Mouse (Mus musculus) limb, embryonic 11.5 days (tissue): Measurements from ENCODE around the gene Gpam. TPM values are rescaled to one million over a fixed set of nuclear protein-coding genes. Genes with fewer than 3 reads are reported as not detected.

Experiments
- ATAC-seq: fragments of 200-750 bp; cut with Nextera tagmentation; 2 replicates; pipeline ENCODE4 v1.8.0; 2017; ENCODE audit warnings: low read depth; ENCODE audit not compliant: insufficient number of reproducible peaks, low FRiP score, low TSS enrichment
- DNase-seq: peaks from one replicate; pipeline ENCODE4 v3.0.0-alpha.2; 2015; ENCODE audit warnings: low spot score
- H3K27ac ChIP-seq: fragments of 300-500 bp; sonication (generic); replicated peaks from 2 replicates; pipeline ENCODE4 v1.5.1; 2014; ENCODE audit warnings: low read depth, mild to moderate bottlenecking, low read length
- H3K27me3 ChIP-seq: fragments of 300-500 bp; sonication (generic); 2 replicates; pipeline ENCODE4 v1.6.1; 2014; ENCODE audit warnings: mild to moderate bottlenecking, low read length, mixed read lengths; ENCODE audit not compliant: control insufficient read depth, insufficient read depth
- H3K36me3 ChIP-seq: fragments of 300-500 bp; sonication (generic); 2 replicates; pipeline ENCODE4 v1.6.1; 2014; ENCODE audit warnings: mild to moderate bottlenecking, low read length, moderate library complexity, mixed read lengths; ENCODE audit not compliant: control insufficient read depth, insufficient read depth
- H3K4me1 ChIP-seq: fragments of 300-500 bp; sonication (generic); 2 replicates; pipeline ENCODE4 v1.6.1; 2014; ENCODE audit warnings: low read length, mixed read lengths; ENCODE audit not compliant: control insufficient read depth, insufficient read depth
- H3K4me2 ChIP-seq: fragments of 300-500 bp; sonication (generic); 2 replicates; pipeline ENCODE4 v1.6.1; 2014; ENCODE audit warnings: low read depth, mild to moderate bottlenecking, moderate library complexity; ENCODE audit not compliant: severe bottlenecking
- H3K4me3 ChIP-seq: fragments of 300-500 bp; sonication (generic); 2 replicates; pipeline ENCODE4 v1.5.1; 2014; ENCODE audit warnings: low read depth, low read length
- H3K9ac ChIP-seq: fragments of 300-500 bp; sonication (generic); 2 replicates; pipeline ENCODE4 v1.6.1; 2014; ENCODE audit warnings: mild to moderate bottlenecking, low read length
- H3K9me3 ChIP-seq: fragments of 300-500 bp; sonication (generic); 2 replicates; pipeline ENCODE4 v1.6.1; 2016; ENCODE audit warnings: low read length; ENCODE audit not compliant: control insufficient read depth
- WGBS: fragments of 180-500 bp; shearing (Covaris S2); extraction: QIAGEN DNeasy Blood & Tissue Kit; methylation state at CpG from one replicate; pipeline ENCODE4 v1.1.7; 2014; 5-methylcytosine and 5-hydroxymethylcytosine counted together
- polyA plus RNA-seq: library from polyadenylated mRNA; unstranded; fragments of >200 nt; fragmentation: Nextera tagmentation; extraction: Ambion mirVana; gene quantifications from 2 replicates; pipeline ENCODE4 v1.2.1, GENCODE M21; 2014

The Gpam gene
- polyA plus RNA-seq, 1 experiment from 2014 or later: 14.4 TPM

GRCm38 (mm10) chr19:55084971-55085856 is 41.8 kb downstream of the Gpam start:
- Histone ChIP-seq H3K4me2 (no peak overlapping the region), H3K27ac (no peak overlapping the region), H3K36me3 (peaks cover 14% of the 10 kb centered on the region; the same call in 1 of the 2 replicates), H3K9me3 (no peaks in the 10 kb centered on the region), H3K4me3 (no peak overlapping the region), H3K9ac (no peak overlapping the region), H3K27me3 (no peaks in the 10 kb centered on the region), H3K4me1 (no peaks in the 10 kb centered on the region)
- ATAC-seq (no peak), DNase-seq (no peak)
- WGBS: 92% methylated on average over 4 of the region's 4 CpGs

GRCm38 (mm10) chr19:55076822-55077221 is 50.2 kb downstream of the Gpam start:
- Histone ChIP-seq H3K4me3 (no peak overlapping the region), H3K27ac (no peak overlapping the region), H3K9ac (no peak overlapping the region), H3K4me2 (no peak overlapping the region), H3K27me3 (no peaks in the 10 kb centered on the region), H3K36me3 (peaks cover 9% of the 10 kb centered on the region), H3K4me1 (no peaks in the 10 kb centered on the region), H3K9me3 (no peaks in the 10 kb centered on the region)
- WGBS: 87% methylated on average over 8 of the region's 8 CpGs
- ATAC-seq (no peak), DNase-seq (no peak)

- Histone ChIP-seq H3K36me3 (peaks cover 14% of the 10 kb centered on the region), H3K27ac (no peak overlapping the region), H3K4me3 (no peak overlapping the region), H3K4me2 (no peak overlapping the region), H3K27me3 (no peaks in the 10 kb centered on the region), H3K9me3 (no peaks in the 10 kb centered on the region), H3K4me1 (no peaks in the 10 kb centered on the region), H3K9ac (no peak overlapping the region)
- no peak for ATAC-seq
- 98% methylated on average over 3 of the region's 3 CpGs for WGBS
- no peak for DNase-seq
Measured at GRCm38 (mm10) chr19:55073004-55073403, 54.0 kb downstream of the Gpam start.

- ATAC-seq: no peak
- H3K27me3 ChIP-seq: no peaks in the 10 kb centered on the region
- no peak overlapping the region for H3K4me2 ChIP-seq
- no peaks in the 10 kb centered on the region for H3K9me3 ChIP-seq
- no peak overlapping the region for H3K9ac ChIP-seq
- H3K36me3 ChIP-seq: peaks cover 9% of the 10 kb centered on the region; the same call in 1 of the 2 replicates
- WGBS: 89% methylated on average over 8 of the region's 8 CpGs
- H3K4me3 ChIP-seq: no peak overlapping the region
- H3K4me1 ChIP-seq: no peaks in the 10 kb centered on the region
- no peak overlapping the region for H3K27ac ChIP-seq
- no peak for DNase-seq
Measured at GRCm38 (mm10) chr19:55069054-55069453, 58.0 kb downstream of the Gpam start.

GRCm38 (mm10) chr19:55063272-55063671 is 63.8 kb downstream of the Gpam start:
- Histone ChIP-seq H3K4me3 (no peak overlapping the region), H3K4me1 (no peaks in the 10 kb centered on the region), H3K9me3 (no peaks in the 10 kb centered on the region), H3K9ac (no peak overlapping the region), H3K4me2 (no peak overlapping the region), H3K36me3 (no peaks in the 10 kb centered on the region), H3K27me3 (no peaks in the 10 kb centered on the region), H3K27ac (no peak overlapping the region)
- WGBS: 48% methylated on average over 6 of the region's 6 CpGs
- ATAC-seq (no peak), DNase-seq (peak; percentile 31)

- no peak for DNase-seq
- Histone ChIP-seq H3K9me3 (no peaks in the 10 kb centered on the region), H3K27me3 (no peaks in the 10 kb centered on the region), H3K27ac (no peak overlapping the region), H3K4me2 (no peak overlapping the region), H3K4me3 (no peak overlapping the region), H3K4me1 (no peaks in the 10 kb centered on the region), H3K36me3 (no peaks in the 10 kb centered on the region), H3K9ac (no peak overlapping the region)
- no peak for ATAC-seq
- WGBS: 86% methylated on average over 8 of the region's 8 CpGs
Measured at GRCm38 (mm10) chr19:55062501-55062900, 64.5 kb downstream of the Gpam start.

- no peak overlapping the region for H3K9ac ChIP-seq
- no peak overlapping the region for H3K4me2 ChIP-seq
- DNase-seq (peak; percentile 68), ATAC-seq (peak; percentile 6; the same call in 1 of the 2 replicates)
- no peak overlapping the region for H3K4me3 ChIP-seq
- WGBS: 38% methylated on average over 4 of the region's 5 CpGs
- H3K4me1 ChIP-seq: no peaks in the 10 kb centered on the region
- no peaks in the 10 kb centered on the region for H3K27me3 ChIP-seq
- no peak overlapping the region for H3K27ac ChIP-seq
- no peaks in the 10 kb centered on the region for H3K9me3 ChIP-seq
- no peaks in the 10 kb centered on the region for H3K36me3 ChIP-seq
Measured at GRCm38 (mm10) chr19:55061951-55062350, 65.1 kb downstream of the Gpam start.

GRCm38 (mm10) chr19:55061447-55061901 is 65.6 kb downstream of the Gpam start:
- Histone ChIP-seq H3K4me1 (no peaks in the 10 kb centered on the region), H3K27me3 (no peaks in the 10 kb centered on the region), H3K9ac (no peak overlapping the region), H3K36me3 (no peaks in the 10 kb centered on the region), H3K4me2 (peak overlapping the region; percentile 36; the same call in 1 of the 2 replicates), H3K9me3 (no peaks in the 10 kb centered on the region), H3K27ac (no peak overlapping the region), H3K4me3 (no peak overlapping the region)
- 10% methylated on average over 14 of the region's 14 CpGs for WGBS
- DNase-seq: peak; percentile 34
- ATAC-seq: no peak
